Mouse (Mus musculus) stomach, postnatal 0 days (tissue): ENCODE measurements around the gene Senp7.

ENCODE experiments used
- CTCF ChIP-seq: IDR thresholded peaks from 2 replicates; pipeline ENCODE4 v1.5.1; 2016; ENCODE audit warnings: antibody characterized with exemption, low read depth, mild to moderate bottlenecking, moderate library complexity
- EP300 ChIP-seq: optimal IDR thresholded peaks from 2 replicates; pipeline ENCODE3; 2016; ENCODE audit warnings: antibody characterized with exemption

DNA sequence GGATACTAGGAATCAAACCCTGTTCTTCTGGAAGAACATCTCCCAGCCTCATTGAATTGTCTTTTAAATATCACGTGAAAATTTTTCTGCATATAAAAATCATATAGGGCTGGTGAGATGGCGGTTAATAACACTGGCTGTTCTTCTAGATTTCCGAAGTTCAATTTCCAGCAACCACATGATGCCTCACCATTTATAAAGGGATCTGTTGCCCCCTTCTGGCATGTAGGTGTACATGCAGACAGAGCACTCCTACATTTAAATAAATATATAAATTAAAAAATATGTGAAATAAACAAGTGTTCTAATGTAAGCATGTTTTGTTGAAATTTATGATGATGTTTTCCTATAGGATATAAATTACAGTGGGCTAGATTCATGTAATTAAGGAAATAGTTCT is 83.5 kb downstream of the Senp7 start:
- TF ChIP-seq CTCF (peak; percentile 79), EP300 (no peak)
